Mouse (Mus musculus) NIH3T3 (cell line): ENCODE results near the gene Gipr.

Source experiments
- DNase-seq: peaks from one replicate; pipeline ENCODE4 v3.0.0-alpha.2; 2012; ENCODE audit warnings: low read depth

Gene Gipr

GRCm38 (mm10) chr7:19165656-19166423, at the start of gene Gipr:
Gipr (minus strand) TSS chr7:19166127.
- DNase-seq = no peak

GRCm38 (mm10) chr7:19214940-19215339, 49.0 kb upstream of the Gipr start:
- DNase-seq = no peak

GRCm38 (mm10) chr7:19214369-19214768, 48.4 kb upstream of the Gipr start:
- DNase-seq = no peak

DNA sequence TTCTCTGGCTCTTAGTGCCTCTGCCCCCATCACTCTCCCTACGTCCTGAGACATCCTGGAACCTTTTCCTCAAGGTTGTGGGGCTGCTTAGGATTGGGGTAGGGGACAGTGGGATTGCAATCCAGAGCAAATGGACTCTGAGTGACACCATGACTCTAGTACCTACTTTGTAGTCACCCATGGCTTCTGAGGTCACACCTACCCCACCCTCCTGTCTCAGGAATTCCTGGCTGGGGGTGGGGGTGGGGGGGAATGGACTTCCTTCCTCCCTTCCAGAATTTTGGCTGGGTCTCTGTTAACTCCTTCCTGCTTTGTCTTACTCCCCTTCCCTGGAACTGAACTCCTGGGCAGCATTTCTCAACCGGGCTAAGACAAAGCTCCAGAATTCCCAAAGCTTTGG, 47.5 kb upstream of the Gipr start:
- no peak for DNase-seq

- no peak for DNase-seq
Measured at GRCm38 (mm10) chr7:19211996-19212755, 46.2 kb upstream of the Gipr start, which contains the start of gene Gpr4. Gpr4 (plus strand) TSS chr7:19212538.

GRCm38 (mm10) chr7:19211041-19211675, 45.2 kb upstream of the Gipr start:
- no peak for DNase-seq

- peak; percentile 49 for DNase-seq
Measured at GRCm38 (mm10) chr7:19210010-19210409, 44.1 kb upstream of the Gipr start.

DNA sequence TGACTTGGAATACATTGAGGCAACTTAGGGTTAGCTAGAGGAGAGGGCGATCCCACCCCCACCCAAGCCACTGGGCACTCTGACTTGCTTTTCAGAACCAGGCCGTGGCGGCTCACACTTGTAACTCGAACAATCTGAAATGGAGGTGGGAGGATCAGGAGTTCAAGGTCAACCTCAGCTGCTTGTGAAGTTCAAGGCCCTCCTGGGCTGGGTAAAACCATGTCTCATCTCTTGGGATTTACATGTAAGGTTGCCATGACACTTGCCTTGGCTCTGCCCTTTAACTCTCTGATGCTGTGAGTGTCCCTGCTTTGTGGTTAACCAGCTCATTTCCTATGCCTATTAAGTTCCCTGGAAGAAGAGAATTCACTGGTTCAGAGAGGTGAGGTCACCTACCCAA, 43.6 kb upstream of the Gipr start:
- no peak for DNase-seq

DNA sequence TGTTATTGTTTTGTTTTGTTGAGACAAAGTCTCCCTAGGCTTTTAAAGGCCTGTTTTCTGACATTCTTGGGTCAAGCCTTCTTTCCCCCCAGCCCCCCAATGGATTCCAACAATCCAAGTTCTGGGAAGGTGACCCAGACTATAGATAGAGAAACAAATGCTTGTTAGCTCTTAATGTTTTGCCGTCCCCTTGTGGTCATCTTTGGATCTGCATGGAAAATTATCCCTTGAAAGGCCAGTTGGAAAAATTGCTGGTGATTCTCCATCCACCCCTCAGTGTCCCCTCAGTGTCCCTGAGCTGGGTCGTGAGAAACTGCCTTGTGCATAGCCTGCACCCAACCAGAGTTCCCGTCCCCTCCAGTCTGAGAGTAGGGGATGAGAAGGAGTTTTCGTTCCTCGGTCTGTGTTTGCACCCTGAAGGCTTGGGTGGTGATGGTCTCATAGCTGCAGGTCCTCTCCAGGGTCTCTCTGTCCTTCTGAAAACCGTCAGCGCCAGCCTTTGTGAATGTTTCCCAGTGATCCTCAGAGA, 43.1 kb upstream of the Gipr start:
- DNase-seq = peak; percentile 87

GRCm38 (mm10) chr7:19208201-19208910, 42.4 kb upstream of the Gipr start:
- DNase-seq = no peak

GRCm38 (mm10) chr7:19202065-19202850, 36.3 kb upstream of the Gipr start:
- no peak for DNase-seq

DNA sequence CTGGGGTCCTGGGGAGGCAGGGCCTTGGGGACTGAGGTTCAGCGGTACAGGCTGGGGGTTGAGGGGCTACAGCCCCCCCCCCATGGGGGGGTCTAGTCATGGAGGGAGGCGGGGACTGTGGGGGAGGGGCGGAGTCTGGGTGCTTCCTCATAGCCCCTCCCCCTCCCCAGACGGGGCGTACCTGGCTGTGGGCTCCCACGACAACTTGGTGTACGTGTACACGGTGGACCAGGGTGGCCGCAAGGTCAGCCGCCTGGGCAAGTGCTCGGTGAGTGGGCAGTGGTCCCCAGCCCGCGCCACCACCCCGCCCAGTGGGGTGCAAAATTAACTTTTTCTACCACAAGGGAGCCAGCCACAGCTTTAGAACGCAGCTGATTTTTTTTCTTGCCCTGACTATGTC, 35.7 kb upstream of the Gipr start:
- no peak for DNase-seq

GRCm38 (mm10) chr7:19197985-19198384, 32.1 kb upstream of the Gipr start:
- DNase-seq = peak; percentile 43

DNA sequence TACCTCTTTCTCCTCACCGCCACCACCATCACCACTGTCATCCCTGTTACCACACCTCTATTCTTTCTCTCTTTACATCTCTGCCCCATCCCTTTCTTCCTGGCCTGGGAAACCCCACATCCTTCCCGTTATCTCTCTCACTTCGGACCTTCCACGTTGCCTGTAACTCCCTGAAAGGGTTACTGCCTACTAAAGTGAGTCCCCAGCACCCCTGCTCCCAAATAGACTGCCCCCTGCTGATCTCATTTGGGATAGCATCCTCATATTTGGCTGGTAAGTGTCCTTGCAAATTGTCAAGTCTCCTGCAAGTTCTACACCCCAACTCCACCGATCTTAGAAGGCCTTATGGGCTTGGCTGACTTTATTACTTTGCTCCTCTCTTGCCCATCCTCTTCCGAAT, 30.7 kb upstream of the Gipr start:
- DNase-seq = peak; percentile 66

DNA sequence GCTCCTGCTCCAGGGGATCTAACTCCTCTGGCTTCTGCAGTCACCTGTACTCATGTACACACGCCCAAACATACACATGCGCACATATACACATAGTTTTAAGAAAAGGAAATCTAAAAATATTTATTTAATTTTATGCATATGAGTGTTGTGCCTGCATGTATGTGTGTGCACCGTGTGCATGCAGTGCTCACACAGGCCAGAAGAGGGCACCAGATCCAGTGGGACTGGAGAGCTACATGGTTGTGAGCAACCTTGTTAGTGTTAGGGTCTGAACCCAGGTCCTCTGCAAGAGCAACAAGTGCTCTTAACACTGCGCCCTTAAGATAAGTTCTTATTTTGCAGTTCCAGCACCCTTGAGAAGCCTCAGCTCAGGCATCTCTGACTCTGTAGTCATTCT, 28.7 kb upstream of the Gipr start:
- DNase-seq = no peak

GRCm38 (mm10) chr7:19184758-19185157, 18.8 kb upstream of the Gipr start:
- peak; percentile 71 for DNase-seq

GRCm38 (mm10) chr7:19184250-19184649, 18.3 kb upstream of the Gipr start:
- peak; percentile 77 for DNase-seq

- peak; percentile 23 for DNase-seq
Measured at GRCm38 (mm10) chr7:19180862-19181429, 15.0 kb upstream of the Gipr start.

GRCm38 (mm10) chr7:19179936-19180335, 14.0 kb upstream of the Gipr start:
- DNase-seq = no peak

- DNase-seq = no peak
Measured at GRCm38 (mm10) chr7:19179173-19179572, 13.2 kb upstream of the Gipr start.
